Mouse (Mus musculus): Measurements from ENCODE around the gene Zfp185. TPM values are rescaled to one million over a fixed set of nuclear protein-coding genes. Genes with fewer than 3 reads are reported as not detected.
"Not testable (repeated sequence)": the region's sequence is repeated elsewhere in the genome, so short reads cannot be mapped to it uniquely, and the experiment has no call there.

Zfp185 gene
- polyA plus RNA-seq, 1 experiment from 2014 or later = 0.33 TPM

DNA sequence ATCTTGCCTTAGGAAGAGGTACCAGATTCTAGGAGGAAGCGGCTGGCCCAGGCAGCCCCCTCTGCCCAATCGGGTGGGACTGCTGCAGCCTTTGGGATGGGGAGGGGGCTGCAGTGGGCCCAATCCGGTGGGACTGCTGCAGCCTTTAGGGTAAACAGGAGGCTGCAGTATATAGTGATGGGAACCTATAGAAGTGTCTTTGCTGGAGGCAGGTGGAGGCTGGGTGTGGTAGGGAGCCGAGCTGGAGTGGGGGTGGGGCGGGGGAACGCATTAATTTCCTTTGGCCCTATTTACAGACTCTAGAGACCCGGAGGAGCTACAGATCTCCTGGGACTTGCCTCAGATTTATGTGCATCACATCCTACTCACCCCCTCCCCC, 77.3 kb downstream of the Zfp185 start, which contains the start of gene Pnma3:
Gene Pnma3, plus strand, starts transcription at position 373 of the 379 bp plus-strand sequence.
- TF ChIP-seq EP300 (IDR thresholded peaks at IDR 0.05; ENCODE audit: low read depth) (no peak), CTCF (IDR thresholded peaks at IDR 0.05; ENCODE audit: low read depth) (no peak)
- ATAC-seq (no peak), DNase-seq (no peak)
- H3K4me1 ChIP-seq (ENCODE audit: insufficient read depth) = no peaks in the 10 kb centered on the region
- no peaks in the 10 kb centered on the region for H3K36me3 ChIP-seq (replicated peaks; ENCODE audit: insufficient read depth, low read length)
- no peak within 1 kb of the TSS for H3K9ac ChIP-seq (replicated peaks)
- no peak within 1 kb of the TSS for H3K4me2 ChIP-seq (ENCODE audit: low read depth, low read length)
- WGBS (ENCODE audit: insufficient replicate concordance) = 28% methylated on average over 7 of the region's 7 CpGs
- H3K9me3 ChIP-seq (ENCODE audit: low read length) = no peaks in the 10 kb centered on the region
- no peak within 1 kb of the TSS for H3K27ac ChIP-seq (ENCODE audit: low read depth)
- H3K4me3 ChIP-seq (ENCODE audit: low read depth, low read length) = no peak within 1 kb of the TSS
- H3K27me3 ChIP-seq (ENCODE audit: insufficient read depth, low read length) = peaks cover 6% of the 10 kb centered on the region; the same call in 1 of the 2 replicates

DNA sequence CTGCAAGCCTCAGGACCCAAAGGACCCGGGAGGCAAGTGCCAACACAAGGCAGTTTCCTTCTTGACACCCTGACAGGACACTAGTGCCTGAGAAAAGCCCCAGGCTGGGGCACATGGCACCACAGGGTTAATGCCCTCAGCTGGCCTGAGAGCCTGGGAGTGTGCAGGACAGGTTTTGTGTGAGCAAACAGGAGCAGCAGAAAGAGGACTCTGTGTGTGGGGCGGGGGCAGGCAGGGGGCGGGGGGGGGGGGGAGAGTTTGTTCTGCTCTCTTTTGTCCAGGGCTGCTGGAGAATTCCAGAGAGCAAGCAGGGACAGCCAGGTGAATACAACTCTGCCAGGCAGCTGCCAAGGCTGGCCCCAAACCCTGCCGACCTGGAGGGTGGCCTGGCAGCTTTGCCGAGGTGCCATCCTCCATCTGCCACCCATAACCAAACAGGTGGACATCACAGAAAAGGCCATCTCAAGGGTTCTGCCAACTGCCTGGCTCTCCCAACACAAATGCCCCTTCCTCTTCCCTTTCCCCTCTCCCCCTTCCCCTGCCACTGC, 79.7 kb downstream of the Zfp185 start:
- not testable (repeated sequence) for ATAC-seq; H3K9ac ChIP-seq (replicated peaks); H3K4me2 ChIP-seq (ENCODE audit: low read depth, low read length); H3K9me3 ChIP-seq (ENCODE audit: low read length); H3K27ac ChIP-seq (ENCODE audit: low read depth); H3K36me3 ChIP-seq (replicated peaks; ENCODE audit: insufficient read depth, low read length); H3K4me3 ChIP-seq (ENCODE audit: low read depth, low read length); H3K27me3 ChIP-seq (ENCODE audit: insufficient read depth, low read length); H3K4me1 ChIP-seq (ENCODE audit: insufficient read depth); DNase-seq
- no CpG with 5 or more reads among the region's 5 CpGs for WGBS (ENCODE audit: insufficient replicate concordance)

MicroRNAs encoded within 50 kb of the gene (microRNA counts, 519-probe panel; counts per million panel counts)
- not detected for microRNA mmu-miR-2137

Small RNAs within 50 kb of the gene (microRNA-seq; reads per million reads assigned to microRNA genes)
- 1.2 reads per million for gene Mir2137

Other genes starting within 250 kb of the Zfp185 start
- not detected in 2 replicates for gene Gabrq, start 162.2 kb upstream of the Zfp185 start, polyA plus RNA-seq (2015; fragmentation: Nextera tagmentation; extraction: Ambion mirVana)
- 25.9 and 26.1 TPM in 2 replicates for gene Cetn2, start 68.9 kb upstream of the Zfp185 start, polyA plus RNA-seq (2015; fragmentation: Nextera tagmentation; extraction: Ambion mirVana)
- gene Nsdhl, start 68.8 kb upstream of the Zfp185 start, polyA plus RNA-seq (2015; fragmentation: Nextera tagmentation; extraction: Ambion mirVana) = 10.8 and 11.5 TPM in 2 replicates
- not detected in 2 replicates for gene Pnma5, start 49.8 kb downstream of the Zfp185 start, polyA plus RNA-seq (2015; fragmentation: Nextera tagmentation; extraction: Ambion mirVana)
- gene Pnma3, start 77.4 kb downstream of the Zfp185 start, polyA plus RNA-seq (2015; fragmentation: Nextera tagmentation; extraction: Ambion mirVana) = not detected in 2 replicates
- 0.55 and 2.1 TPM in 2 replicates for gene Xlr4a, start 95.1 kb downstream of the Zfp185 start, polyA plus RNA-seq (2015; fragmentation: Nextera tagmentation; extraction: Ambion mirVana)
- 0.74 and 4.1 TPM in 2 replicates for gene Xlr3a, start 109.8 kb downstream of the Zfp185 start, polyA plus RNA-seq (2015; fragmentation: Nextera tagmentation; extraction: Ambion mirVana)
- 0.09 and 0.21 TPM in 2 replicates for gene Gm14685, start 129.7 kb downstream of the Zfp185 start, polyA plus RNA-seq (2015; fragmentation: Nextera tagmentation; extraction: Ambion mirVana)
- gene Xlr5b, start 161.5 kb downstream of the Zfp185 start, polyA plus RNA-seq (2015; fragmentation: Nextera tagmentation; extraction: Ambion mirVana) = not detected in 2 replicates
- gene DXBay18, start 162.1 kb downstream of the Zfp185 start, polyA plus RNA-seq (2015; fragmentation: Nextera tagmentation; extraction: Ambion mirVana) = 0.07 TPM in 1 of 2 replicates, not detected in the other
- not detected in 2 replicates for gene Spin2d, start 189.7 kb downstream of the Zfp185 start, polyA plus RNA-seq (2015; fragmentation: Nextera tagmentation; extraction: Ambion mirVana)
- gene Xlr3b, start 204.9 kb downstream of the Zfp185 start, polyA plus RNA-seq (2015; fragmentation: Nextera tagmentation; extraction: Ambion mirVana) = 0.80 and 2.0 TPM in 2 replicates
- 0.85 and 1.1 TPM in 2 replicates for gene Xlr4b, start 227.0 kb downstream of the Zfp185 start, polyA plus RNA-seq (2015; fragmentation: Nextera tagmentation; extraction: Ambion mirVana)
- gene F8a, start 241.0 kb downstream of the Zfp185 start, polyA plus RNA-seq (2015; fragmentation: Nextera tagmentation; extraction: Ambion mirVana) = 5.6 and 5.7 TPM in 2 replicates